Mouse (Mus musculus) testis, postnatal 10 days (tissue): ENCODE data around the gene Kifc1.
"Not testable (repeated sequence)": the region's sequence is repeated elsewhere in the genome, so short reads cannot be mapped to it uniquely, and the experiment has no call there.

Experiments used
- DNase-seq: peaks from one replicate; pipeline ENCODE4 v3.0.0; 2021; ENCODE audit warnings: low spot score

Gene Kifc1

GRCm38 (mm10) chr17:33919351-33920281 is 29.2 kb upstream of the Kifc1 start:
- DNase-seq, result peak; percentile 88

GRCm38 (mm10) chr17:33918293-33919203 is 28.1 kb upstream of the Kifc1 start:
- DNase-seq, result peak; percentile 75

GRCm38 (mm10) chr17:33917656-33918292 is 27.3 kb upstream of the Kifc1 start:
- no peak for DNase-seq

- peak; percentile 52 for DNase-seq
These were observed 26.6 kb upstream of the Kifc1 start for GRCm38 (mm10) chr17:33916847-33917655.

- DNase-seq, result no peak
These were observed 25.8 kb upstream of the Kifc1 start for GRCm38 (mm10) chr17:33916294-33916693.

GRCm38 (mm10) chr17:33915671-33916250 is 25.3 kb upstream of the Kifc1 start, which contains the start of the genes Tapbp and Zbtb22:
Gene Tapbp (plus strand): TSS chr17:33915899.
Gene Zbtb22 (plus strand): TSS chr17:33915904.
- DNase-seq, result peak; percentile 97

- no peak for DNase-seq
These were observed 24.5 kb upstream of the Kifc1 start for GRCm38 (mm10) chr17:33914969-33915391.

GRCm38 (mm10) chr17:33913905-33914304 is 23.4 kb upstream of the Kifc1 start:
- DNase-seq, result no peak

GRCm38 (mm10) chr17:33913264-33913663 is 22.8 kb upstream of the Kifc1 start:
- no peak for DNase-seq

- DNase-seq, result no peak
These were observed 21.5 kb upstream of the Kifc1 start for GRCm38 (mm10) chr17:33911813-33912414.

- no peak for DNase-seq
These were observed 20.8 kb upstream of the Kifc1 start for GRCm38 (mm10) chr17:33911052-33911812.

- DNase-seq, result no peak
These were observed 20.0 kb upstream of the Kifc1 start for GRCm38 (mm10) chr17:33910346-33911051.

GRCm38 (mm10) chr17:33909869-33910250 is 19.4 kb upstream of the Kifc1 start:
- no peak for DNase-seq

- peak; percentile 99 for DNase-seq
These were observed 18.8 kb upstream of the Kifc1 start, which contains the start of gene Daxx for GRCm38 (mm10) chr17:33909077-33909868. Gene Daxx (plus strand): TSS chr17:33909414.

GRCm38 (mm10) chr17:33908331-33909076 is 18.0 kb upstream of the Kifc1 start:
- DNase-seq, result peak; percentile 82

- DNase-seq, result not testable (repeated sequence)
These were observed 14.4 kb upstream of the Kifc1 start, which contains the start of gene Platr17 for GRCm38 (mm10) chr17:33904835-33905234. Gene Platr17 (plus strand): TSS chr17:33905135.
